Mouse (Mus musculus) embryonic facial prominence, embryonic 15.5 days (tissue): ENCODE measurements around the gene Lnx1. TPM values are rescaled to one million over a fixed set of nuclear protein-coding genes. Genes with fewer than 3 reads are reported as not detected.

ENCODE experiments used
- ATAC-seq: fragments of 200-750 bp; cut with Nextera tagmentation; 2 replicates; pipeline ENCODE4 v1.8.0; 2017; ENCODE audit warnings: low read depth, moderate TSS enrichment; ENCODE audit not compliant: insufficient number of reproducible peaks, low FRiP score, low TSS enrichment
- H3K27ac ChIP-seq: fragments of 300-500 bp; sonication (generic); replicated peaks from 2 replicates; pipeline ENCODE4 v1.5.1; 2015; ENCODE audit warnings: mild to moderate bottlenecking, inconsistent platforms
- H3K27me3 ChIP-seq: fragments of 300-500 bp; sonication (generic); 2 replicates; pipeline ENCODE4 v1.6.1; 2015; ENCODE audit warnings: inconsistent platforms
- H3K36me3 ChIP-seq: fragments of 300-500 bp; sonication (generic); 2 replicates; pipeline ENCODE4 v1.6.1; 2015; ENCODE audit warnings: mild to moderate bottlenecking, inconsistent platforms
- H3K4me1 ChIP-seq: fragments of 300-500 bp; sonication (generic); 2 replicates; pipeline ENCODE4 v1.6.1; 2015; ENCODE audit warnings: inconsistent platforms
- H3K4me2 ChIP-seq: fragments of 300-500 bp; sonication (generic); replicated peaks from 2 replicates; pipeline ENCODE4 v1.6.1; 2015; ENCODE audit warnings: mild to moderate bottlenecking, inconsistent platforms
- H3K4me3 ChIP-seq: fragments of 300-500 bp; sonication (generic); replicated peaks from 2 replicates; pipeline ENCODE4 v1.5.1; 2015; ENCODE audit warnings: mild to moderate bottlenecking, inconsistent platforms
- H3K9ac ChIP-seq: fragments of 300-500 bp; sonication (generic); 2 replicates; pipeline ENCODE4 v1.6.1; 2015; ENCODE audit warnings: inconsistent platforms
- H3K9me3 ChIP-seq: fragments of 300-500 bp; sonication (generic); replicated peaks from 2 replicates; pipeline ENCODE4 v1.6.1; 2016; ENCODE audit warnings: inconsistent platforms
- WGBS: fragments of 180-500 bp; shearing (Covaris S2); methylation state at CpG from one replicate; pipeline ENCODE4 v1.1.7; 2015; 5-methylcytosine and 5-hydroxymethylcytosine counted together
- polyA plus RNA-seq: library from polyadenylated mRNA; unstranded; fragments of >200 nt; fragmentation: Nextera tagmentation; extraction: Ambion mirVana; gene quantifications from 2 replicates; pipeline ENCODE4 v1.2.1, GENCODE M21; 2015

The Lnx1 gene
- polyA plus RNA-seq, 1 experiment from 2014 or later: 4.4 TPM

- no peak overlapping the region for H3K27ac ChIP-seq
- H3K9ac ChIP-seq: no peak overlapping the region
- peaks cover 48% of the 10 kb centered on the region for H3K36me3 ChIP-seq
- no peak overlapping the region for H3K4me2 ChIP-seq
- H3K4me1 ChIP-seq: no peaks in the 10 kb centered on the region
- ATAC-seq: no peak
- H3K4me3 ChIP-seq: no peak overlapping the region
- no peaks in the 10 kb centered on the region for H3K27me3 ChIP-seq
- H3K9me3 ChIP-seq: no peaks in the 10 kb centered on the region
- WGBS: 91% methylated on average over 4 of the region's 4 CpGs
Observed at GRCm38 (mm10) chr5:74545606-74546005, 157.1 kb downstream of the Lnx1 start.

Other genes with a start within 250 kb of the Lnx1 start
- 19.4 and 21.0 TPM in 2 replicates for gene Scfd2, start 171.2 kb downstream of the Lnx1 start, polyA plus RNA-seq
- gene Fip1l1, start 167.5 kb downstream of the Lnx1 start, polyA plus RNA-seq: 86.7 and 89.5 TPM in 2 replicates